Mouse (Mus musculus): Measurements from ENCODE around the gene Urah. TPM values are rescaled to one million over a fixed set of nuclear protein-coding genes. Genes with fewer than 3 reads are reported as not detected.

Gene Urah
- 1 to 10 TPM; 1.1 to 1.5 TPM for total RNA-seq (2021)
- long read RNA-seq, experiment 1, partial matches to known transcripts = 0 of 2 reads
- long read RNA-seq, experiment 1, other reads (novel, unspliced or antisense) = 1 of 2 reads
- long read RNA-seq, experiment 2, partial matches to known transcripts = 2 of 2 reads
- long read RNA-seq, experiment 2, other reads (novel, unspliced or antisense) = 0 of 2 reads

DNA sequence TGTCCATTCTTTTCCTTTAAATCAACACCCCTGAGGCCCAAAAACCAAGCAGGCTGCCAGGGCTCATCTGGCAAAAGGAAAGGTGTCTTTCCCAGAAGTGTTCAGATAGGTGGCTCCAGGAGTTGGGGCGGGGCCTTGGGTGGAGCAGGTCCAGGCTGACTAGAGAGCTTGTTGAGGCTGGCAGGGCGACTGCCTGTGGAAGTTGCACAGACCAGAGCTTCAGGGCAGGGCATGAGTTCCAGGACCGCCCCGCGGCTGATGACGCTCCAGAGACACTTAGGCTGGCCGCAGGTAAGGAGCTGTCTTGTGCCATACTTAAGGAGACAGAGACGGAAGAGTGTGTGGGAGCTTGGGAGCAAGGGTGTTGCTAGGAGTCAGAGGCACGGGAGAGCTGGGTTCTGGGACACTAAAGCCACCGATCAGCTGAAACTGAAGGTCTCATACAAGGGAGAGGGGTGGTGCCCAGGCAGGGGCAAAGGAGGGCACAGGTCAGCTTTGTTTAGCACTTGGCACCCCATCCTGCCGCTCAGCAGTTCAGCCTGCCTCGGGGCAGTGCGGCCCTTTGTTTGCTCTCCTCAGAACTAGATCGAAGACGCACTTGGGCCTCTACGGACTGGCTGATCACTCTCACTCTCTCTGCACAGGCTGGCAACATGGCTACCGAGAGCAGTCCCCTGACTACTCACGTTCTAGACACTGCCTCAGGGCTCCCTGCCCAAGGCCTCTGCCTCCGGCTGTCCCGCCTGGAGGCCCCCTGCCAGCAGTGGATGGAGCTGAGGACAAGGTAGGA is at the start of gene Urah:
Gene Urah (plus strand): TSS at position 51 of the 790 bp plus-strand sequence.
- DNase-seq (ENCODE audit: low spot score in 2 of 2) = no peak
- intact Hi-C loops (cut with DNase I) = no loop called here

DNA sequence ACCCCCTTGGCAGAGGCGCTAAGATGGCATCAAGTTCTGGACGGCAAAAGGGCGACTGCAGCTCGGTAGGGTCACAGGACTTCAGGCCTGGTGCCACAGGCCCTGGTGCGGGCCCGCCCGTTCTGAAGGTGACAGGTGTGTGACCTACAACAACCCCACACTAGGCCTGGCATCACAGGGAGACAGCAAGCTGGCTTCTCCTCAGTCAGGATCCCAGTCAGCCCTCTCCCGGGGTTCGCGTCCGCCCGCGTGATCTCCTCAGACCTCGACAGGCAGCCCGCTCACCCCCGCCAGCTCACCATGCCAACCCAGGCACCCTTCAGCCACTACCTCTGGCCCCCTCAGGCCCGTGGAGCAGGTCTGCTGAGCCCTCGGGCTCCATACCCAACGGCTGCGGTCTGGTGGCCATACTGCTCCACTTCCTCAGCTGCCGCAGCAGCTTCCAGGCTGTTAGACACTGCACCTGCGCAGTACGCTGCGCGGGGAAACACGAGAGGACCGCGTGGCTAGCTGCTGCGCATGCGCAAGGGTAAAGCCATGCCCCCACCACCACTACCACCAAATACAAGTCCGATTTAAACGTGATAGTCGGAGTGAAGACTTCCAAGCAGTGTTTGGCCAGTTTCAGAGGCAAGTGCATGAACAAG is 47.3 kb upstream of the Urah start, which contains the start of gene Syce1:
Gene Syce1 (minus strand): TSS at position 447 of the 647 bp plus-strand sequence.
- DNase-seq (ENCODE audit: low spot score in 2 of 2) = no peak
- intact Hi-C loops (cut with DNase I) = no loop called here

DNA sequence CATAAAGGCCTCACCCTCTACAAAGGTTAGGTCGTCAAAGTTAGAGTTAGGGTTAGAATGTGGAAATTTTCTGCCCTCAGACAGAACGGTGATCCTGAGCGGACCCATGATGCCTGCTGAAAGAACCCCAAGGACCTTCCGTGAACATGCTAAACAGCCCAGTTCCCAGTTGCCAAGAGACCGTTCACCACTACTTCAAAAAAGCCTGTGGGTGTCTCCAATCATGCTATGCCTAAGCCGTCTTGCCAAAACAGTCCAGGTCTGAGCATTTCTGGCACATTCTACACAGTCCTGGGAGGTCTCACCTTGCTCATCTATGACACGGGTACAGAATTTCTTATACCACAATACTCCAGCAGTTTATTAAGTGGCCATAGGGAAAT is 46.8 kb upstream of the Urah start:
- intact Hi-C loops (cut with DNase I) = no loop called here
- no peak for DNase-seq (ENCODE audit: low spot score in 2 of 2)

DNA sequence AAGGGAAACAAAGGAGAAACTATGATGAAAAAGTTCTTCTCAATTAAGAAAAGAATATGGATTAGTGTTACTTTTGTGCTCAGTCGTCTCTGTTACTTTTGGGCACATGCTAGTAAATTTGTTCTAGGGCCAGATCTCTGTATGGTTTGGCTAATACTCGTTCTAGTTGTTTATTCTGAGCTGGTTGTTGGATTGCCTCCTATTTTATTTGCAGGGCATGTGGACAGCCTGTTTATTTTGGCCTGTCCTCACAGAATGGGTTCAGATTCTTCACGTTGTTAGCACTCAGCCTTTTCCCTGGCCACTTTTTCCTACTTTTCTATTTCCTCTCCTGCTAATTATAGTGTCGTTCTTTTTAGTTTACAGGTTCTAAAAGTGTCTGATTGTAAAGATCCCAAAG is 41.3 kb upstream of the Urah start:
- intact Hi-C loops (cut with DNase I) = no loop called here
- DNase-seq (ENCODE audit: low spot score in 2 of 2) = no peak

DNA sequence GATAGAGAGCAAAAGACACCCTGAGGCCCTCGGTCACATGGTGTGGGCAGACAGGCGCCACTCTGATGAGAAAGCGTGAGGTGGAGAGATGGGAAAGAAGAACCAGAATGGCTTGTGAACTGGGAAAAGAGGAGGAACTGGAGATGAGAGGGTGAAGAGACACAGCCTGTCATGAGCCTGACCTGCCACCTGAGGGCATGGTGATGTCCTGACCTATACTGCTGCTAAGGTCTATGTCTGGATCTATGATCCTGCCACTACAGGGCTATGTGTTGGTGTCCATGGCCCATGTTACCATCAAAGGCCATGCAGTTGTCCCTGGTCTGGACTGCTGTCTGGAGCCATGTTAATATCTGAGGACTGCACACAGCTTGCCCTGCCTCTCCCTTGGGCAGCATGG is 37.2 kb upstream of the Urah start:
- intact Hi-C loops (cut with DNase I) = no loop called here
- DNase-seq (ENCODE audit: low spot score in 2 of 2) = no peak

DNA sequence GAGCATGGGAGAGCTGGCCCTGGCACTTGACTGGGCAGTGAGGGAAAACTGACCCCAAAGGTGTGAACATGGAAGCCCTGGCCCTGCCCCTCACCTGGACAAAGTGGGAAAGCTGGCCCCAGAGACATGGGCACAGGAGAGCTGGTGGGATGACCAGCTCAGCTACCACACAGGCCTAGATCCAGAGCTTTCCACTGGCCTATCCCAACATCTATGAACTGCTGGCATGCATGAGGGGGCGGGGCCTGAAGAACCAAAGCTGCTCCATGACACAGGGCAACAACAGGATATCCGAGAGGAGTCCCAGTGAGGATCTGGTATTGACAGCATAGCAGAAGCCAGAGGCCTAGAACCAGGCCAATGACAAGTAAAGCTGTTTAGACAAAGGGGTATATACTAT is 36.6 kb upstream of the Urah start:
- no peak for DNase-seq (ENCODE audit: low spot score in 2 of 2)
- intact Hi-C loops (cut with DNase I) = no loop called here

DNA sequence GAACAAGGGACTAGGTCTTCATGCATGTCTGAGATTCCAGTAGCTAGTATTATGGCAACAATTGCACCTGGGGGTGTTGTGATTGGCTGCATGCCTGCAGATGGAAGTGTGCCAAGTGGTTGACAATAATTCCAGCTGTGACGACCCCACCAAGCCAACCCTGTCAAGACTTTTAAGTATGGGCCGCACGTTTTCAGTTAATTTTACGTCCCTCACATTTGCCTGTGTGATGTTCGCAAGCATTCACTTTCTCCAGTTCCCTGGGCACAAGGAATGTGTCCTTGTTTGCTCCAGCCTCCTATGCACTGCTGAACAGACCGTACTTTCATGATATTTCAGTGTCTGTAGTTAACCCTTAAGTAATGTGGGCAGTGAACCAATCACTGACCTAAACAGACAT is 32.2 kb upstream of the Urah start:
- intact Hi-C loops (cut with DNase I) = no loop called here
- DNase-seq (ENCODE audit: low spot score in 2 of 2) = no peak

DNA sequence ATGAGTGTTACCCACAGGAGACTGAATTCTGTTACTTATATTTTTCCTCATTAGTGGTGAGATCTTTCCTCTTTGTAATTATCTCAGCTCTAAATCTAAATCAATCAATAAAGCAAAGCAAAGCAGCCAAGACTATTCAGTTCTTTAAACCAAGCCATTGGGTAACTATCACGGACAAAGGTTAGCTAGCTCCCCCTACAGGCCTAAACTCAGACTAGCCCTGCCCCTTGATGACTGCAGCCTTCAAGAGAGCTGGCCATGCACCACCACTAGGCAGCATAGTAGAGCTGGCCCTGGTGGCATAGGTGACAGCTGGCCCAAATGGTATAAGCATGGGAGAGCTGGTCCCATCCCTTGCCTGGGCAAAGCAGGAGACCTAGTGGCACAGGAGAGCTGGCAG is 29.1 kb upstream of the Urah start:
- peak; percentile 59 to 62 for DNase-seq (ENCODE audit: low spot score in 2 of 2)
- intact Hi-C loops (cut with DNase I) = no loop called here

DNA sequence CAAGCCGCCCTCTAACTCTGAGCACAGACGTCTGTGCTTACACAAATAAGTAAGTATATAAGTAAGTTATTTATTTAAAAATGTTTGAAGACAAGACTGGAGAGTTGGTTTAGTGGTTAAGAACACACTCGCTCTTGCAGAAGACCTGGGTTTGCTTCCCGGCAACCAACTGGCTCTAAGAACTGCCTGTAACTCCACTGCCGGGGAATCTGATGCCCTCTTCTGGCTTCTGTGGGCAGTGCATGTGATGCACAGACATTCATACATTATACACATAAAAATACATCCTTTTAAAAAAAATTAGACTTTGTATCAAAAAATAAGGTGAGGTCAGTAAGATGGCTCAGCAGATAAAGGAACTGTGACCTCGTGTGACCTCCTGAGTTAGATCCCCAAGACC is 24.3 kb upstream of the Urah start:
- DNase-seq (ENCODE audit: low spot score in 2 of 2) = no peak
- intact Hi-C loops (cut with DNase I) = no loop called here

DNA sequence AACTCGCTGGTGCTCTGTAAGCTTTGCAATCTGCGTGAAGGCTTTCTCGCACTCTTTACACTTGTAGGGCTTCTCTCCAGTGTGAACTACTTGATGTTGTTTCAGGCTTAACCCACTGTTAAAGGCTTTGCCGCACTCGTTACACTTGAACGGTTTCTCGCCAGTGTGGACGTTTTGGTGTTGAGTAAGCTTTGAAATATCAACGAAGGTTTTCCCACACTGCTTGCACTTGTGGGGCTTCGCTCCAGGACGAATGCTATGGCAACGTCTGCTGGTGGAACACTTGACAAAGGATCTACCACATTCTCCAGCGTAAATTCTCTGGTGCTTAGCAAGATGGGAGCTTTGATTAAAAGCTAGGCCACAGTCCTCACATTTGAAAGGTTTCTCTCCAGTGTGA is 23.1 kb upstream of the Urah start:
- DNase-seq (ENCODE audit: low spot score in 2 of 2) = peak; percentile 27 to 57
- intact Hi-C loops (cut with DNase I) = no loop called here

DNA sequence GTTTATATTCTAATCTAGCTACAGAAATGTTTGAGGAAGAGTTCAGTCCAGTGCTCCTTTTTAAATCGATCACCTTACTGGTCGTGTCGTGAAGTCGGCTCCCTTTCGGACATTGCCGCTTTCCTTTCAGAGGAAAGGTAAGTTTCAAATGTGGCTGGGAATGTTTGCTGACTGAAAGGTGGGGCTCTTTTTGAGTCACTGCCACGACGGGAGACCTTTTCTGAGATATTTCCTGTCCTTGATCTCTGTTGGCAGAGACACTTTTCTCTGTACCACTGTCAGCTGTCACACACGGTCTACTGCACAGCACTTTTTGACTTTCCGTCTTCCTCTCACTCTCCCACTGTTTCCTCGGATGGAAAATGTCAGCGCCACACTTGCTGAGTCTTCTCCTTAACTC is 22.0 kb upstream of the Urah start:
- intact Hi-C loops (cut with DNase I) = no loop called here
- DNase-seq (ENCODE audit: low spot score in 2 of 2) = no peak

DNA sequence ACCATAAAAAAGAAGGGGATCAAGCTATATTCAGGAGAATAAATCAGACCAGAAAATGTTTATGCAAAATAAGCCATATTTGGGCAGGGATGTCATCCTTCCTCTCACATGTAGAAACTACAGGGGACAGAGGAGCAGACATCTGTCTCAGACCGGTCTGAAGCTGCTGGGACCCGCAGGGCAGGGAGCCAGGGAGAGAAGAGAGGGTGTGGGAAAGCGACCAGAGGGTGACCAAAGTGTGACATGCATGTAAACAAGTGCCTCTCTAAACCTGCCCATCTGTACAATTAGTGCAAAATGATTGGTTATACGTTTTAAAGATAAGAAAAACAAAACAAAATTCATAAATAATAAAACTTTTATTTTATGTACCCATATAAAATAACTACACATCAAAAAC is 14.6 kb upstream of the Urah start:
- no peak for DNase-seq (ENCODE audit: low spot score in 2 of 2)
- intact Hi-C loops (cut with DNase I) = no loop called here

DNA sequence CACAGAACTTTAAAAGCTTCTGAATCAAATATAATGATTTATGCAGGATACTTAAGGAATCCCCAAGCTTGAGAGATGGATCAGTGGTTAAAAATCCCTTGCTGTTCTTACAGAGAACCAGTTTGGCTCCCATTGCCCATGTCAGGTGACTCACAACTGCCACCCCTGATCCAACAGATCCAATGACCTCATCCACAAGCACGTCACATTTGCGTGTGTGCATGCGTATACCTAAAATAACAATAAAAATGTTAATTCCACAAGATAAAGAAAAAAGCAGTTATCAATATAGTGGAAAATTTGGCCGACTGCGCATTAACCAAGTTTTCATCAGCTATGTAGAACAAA is 13.5 kb upstream of the Urah start:
- no peak for DNase-seq (ENCODE audit: low spot score in 2 of 2)
- intact Hi-C loops (cut with DNase I) = no loop called here

DNA sequence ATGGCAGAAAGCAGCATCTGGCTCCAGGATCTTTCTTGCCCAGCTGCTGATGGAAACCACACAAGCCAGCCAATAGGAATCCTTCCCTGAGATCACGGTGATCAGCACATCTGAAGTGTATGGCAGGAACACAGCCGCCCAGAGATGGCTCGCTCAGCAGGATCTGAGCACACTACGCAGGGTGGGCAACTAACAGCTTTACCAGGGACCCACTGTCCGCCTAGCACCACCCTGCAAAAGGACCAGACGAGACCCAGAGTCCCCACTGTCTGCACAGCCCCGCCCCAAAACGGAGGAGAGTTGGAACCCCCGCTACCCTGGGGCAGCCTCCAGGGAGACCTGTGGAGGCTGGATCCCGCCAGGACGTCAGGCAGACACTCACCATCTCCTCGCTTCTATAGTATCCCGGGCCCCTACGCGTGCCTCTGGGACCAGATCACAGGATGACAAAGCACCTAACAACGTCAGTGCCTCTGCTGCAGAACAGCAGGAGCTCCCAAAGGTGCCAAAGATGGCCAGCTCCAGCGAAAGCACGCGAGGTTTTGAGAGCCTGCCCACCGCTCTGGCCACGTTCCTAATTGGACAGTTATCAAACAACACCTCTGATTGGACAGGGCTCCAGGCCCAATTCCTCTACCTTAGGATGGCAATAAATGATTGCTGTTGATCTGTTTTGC is 13.0 kb upstream of the Urah start, which contains the start of gene Zfp941:
Gene Zfp941 (minus strand): TSS at position 526 of the 677 bp plus-strand sequence.
- DNase-seq (ENCODE audit: low spot score in 2 of 2) = peak; percentile 73 to 84

DNA sequence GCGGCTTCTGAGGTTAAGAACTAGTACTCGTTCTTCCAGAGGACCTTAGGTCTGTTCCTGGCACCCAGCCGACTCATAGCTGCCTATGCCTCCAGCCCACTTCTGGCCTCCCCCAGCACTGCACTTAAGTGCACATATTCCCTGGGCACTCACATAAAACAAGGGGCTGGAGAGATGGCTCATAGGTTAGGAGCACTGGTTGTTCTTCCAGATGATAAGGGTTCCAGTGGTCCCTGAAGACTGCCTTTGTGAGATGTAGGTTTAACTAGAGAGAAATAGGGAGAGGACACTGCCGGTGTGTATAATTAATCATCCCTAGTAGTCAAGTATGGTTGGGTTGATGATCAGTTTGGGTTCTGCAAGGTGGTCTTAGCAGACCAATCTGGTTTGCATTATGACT is 12.1 kb upstream of the Urah start:
- intact Hi-C loops (cut with DNase I) = no loop called here
- DNase-seq (ENCODE audit: low spot score in 2 of 2) = no peak

More for the DNA sequence above, 13.0 kb upstream of the Urah start, which contains the start of gene Zfp941:
- intact Hi-C loops (cut with DNase I) = no loop called here

DNA sequence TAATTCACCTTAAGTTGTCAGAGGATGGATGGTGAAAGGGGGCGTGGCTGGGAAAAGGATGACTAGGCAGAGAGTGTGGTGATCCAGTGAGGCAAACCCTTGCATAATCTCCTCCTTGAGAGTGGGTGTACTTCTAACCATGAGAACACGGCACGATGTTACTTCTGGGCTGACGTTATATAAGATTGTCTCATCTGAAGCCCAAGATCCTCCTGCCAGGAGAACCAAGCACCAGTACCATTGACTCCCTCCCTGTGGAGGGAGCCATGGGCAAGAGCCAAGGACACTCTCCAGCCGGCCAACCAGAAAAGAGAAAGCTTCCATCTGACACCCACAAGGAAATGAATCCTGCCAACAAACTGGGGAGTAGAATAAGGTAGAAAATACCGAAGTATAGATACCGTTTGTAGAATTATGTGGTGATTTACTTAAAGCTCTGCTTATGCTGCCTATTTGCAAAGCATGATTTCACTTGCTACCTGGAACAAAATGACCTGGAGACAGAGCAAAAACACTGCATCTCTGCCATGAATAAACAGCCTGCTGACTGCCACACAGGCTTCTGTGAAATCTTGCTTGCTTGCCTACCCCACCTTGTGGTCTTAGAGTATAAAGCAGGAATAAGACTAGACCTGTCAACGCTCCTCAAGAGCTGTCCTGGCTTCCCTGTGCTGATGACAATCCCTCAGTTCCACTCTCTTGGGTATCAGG is 6.5 kb upstream of the Urah start:
- intact Hi-C loops (cut with DNase I) = loop anchor here (5.0 kb wide), 3 partner anchors 641 to 746 kb away; partner anchors contain the start of genes Caly and Sprn
- DNase-seq (ENCODE audit: low spot score in 2 of 2) = peak; percentile 62 to 91

DNA sequence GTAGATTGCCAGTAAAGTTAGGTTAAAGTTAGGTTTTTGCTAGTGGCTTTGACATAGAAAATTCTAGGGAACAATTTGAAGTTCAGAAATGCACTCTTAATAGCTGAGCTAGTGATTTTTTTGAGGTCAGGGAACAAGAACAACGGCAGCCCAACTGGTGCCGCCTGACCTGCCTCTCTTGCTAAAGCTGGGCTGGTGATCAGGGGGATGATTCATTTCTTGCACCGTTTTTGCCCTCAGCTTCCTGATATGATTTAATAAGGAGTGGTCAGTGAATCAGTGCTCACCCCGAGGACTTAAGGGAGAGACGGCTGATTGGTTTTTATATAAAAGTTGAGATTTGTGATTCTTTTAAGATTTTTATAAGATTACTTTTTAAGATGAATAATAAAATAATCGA is 3.4 kb upstream of the Urah start:
- intact Hi-C loops (cut with DNase I) = no loop called here
- no peak for DNase-seq (ENCODE audit: low spot score in 2 of 2)

DNA sequence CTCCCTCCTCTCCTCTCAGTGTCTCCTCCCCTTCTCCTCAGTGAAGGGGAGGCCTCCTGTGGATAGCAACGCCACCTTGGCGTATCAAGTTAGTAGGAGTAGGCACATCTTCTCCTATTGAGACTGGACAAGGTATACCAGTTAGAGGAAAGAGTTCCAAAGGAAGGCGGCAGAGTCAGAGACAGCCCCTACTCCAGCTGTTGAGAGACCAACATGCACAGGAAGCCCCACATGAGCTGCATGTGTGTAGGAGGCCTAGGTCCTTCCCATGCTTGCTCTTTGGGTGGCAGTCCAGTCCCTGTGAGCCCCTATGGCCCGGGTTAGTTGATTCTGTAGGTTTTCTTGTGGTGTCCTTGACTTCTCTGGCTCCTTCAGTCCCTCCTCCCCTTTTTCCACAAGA is 1.5 kb upstream of the Urah start:
- intact Hi-C loops (cut with DNase I) = no loop called here

DNA sequence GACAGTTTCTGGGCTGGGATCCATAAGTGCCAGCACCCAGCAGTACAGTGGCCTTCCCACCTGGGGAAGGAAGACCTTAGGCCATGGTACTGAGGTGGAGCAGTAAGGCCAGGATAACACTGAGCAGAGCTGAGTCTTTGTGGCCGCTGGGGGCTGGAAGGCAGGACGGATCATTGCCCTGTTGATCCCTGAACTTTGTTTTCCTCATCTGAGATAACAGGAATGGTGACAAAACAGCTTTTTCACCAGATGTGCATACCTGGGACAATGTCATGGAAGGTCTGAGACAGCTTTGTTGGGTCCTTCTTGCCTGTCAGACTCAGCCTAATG is 905 bp downstream of the Urah start:
- DNase-seq (ENCODE audit: low spot score in 2 of 2) = no peak
- intact Hi-C loops (cut with DNase I) = no loop called here

More for the DNA sequence above, 1.5 kb upstream of the Urah start:
- no peak for DNase-seq (ENCODE audit: low spot score in 2 of 2)
